Mouse (Mus musculus) G1E-ER4 (cell line): Measurements from ENCODE around the gene Lrsam1. TPM values are rescaled to one million over a fixed set of nuclear protein-coding genes. Genes with fewer than 3 reads are reported as not detected.

Source experiments
- GATA1 ChIP-seq: IDR thresholded peaks from one replicate; pipeline ENCODE4 v1.8.0; 2012; ENCODE audit warnings: low read length, inconsistent platforms
- polyA plus RNA-seq: library from polyadenylated mRNA; stranded (reverse); fragments of >175 nt; gene quantifications from 2 replicates; pipeline ENCODE4 v1.2.3, GENCODE M21; 2012

Gene Lrsam1
- polyA plus RNA-seq, 1 experiment = 9.1 TPM

GRCm38 (mm10) chr2:32892490-32892889 is 68.9 kb downstream of the Lrsam1 start:
- no peak for TF ChIP-seq GATA1

GRCm38 (mm10) chr2:32891278-32891677 is 70.1 kb downstream of the Lrsam1 start:
- TF ChIP-seq GATA1 = no peak

GRCm38 (mm10) chr2:32890280-32890679 is 71.1 kb downstream of the Lrsam1 start:
- no peak for TF ChIP-seq GATA1

GRCm38 (mm10) chr2:32888551-32888950 is 72.9 kb downstream of the Lrsam1 start:
- TF ChIP-seq GATA1 = no peak

GRCm38 (mm10) chr2:32888029-32888428 is 73.4 kb downstream of the Lrsam1 start:
- TF ChIP-seq GATA1 = no peak

GRCm38 (mm10) chr2:32884745-32885144 is 76.7 kb downstream of the Lrsam1 start:
- TF ChIP-seq GATA1 = no peak

- no peak for TF ChIP-seq GATA1
Observed at GRCm38 (mm10) chr2:32882283-32883043, 79.0 kb downstream of the Lrsam1 start.

GRCm38 (mm10) chr2:32881723-32882122 is 79.7 kb downstream of the Lrsam1 start:
- TF ChIP-seq GATA1 = no peak

- no peak for TF ChIP-seq GATA1
Observed at GRCm38 (mm10) chr2:32881054-32881453, 80.4 kb downstream of the Lrsam1 start.

GRCm38 (mm10) chr2:32879593-32879992 is 81.8 kb downstream of the Lrsam1 start:
- TF ChIP-seq GATA1 = no peak

- no peak for TF ChIP-seq GATA1
Observed at GRCm38 (mm10) chr2:32878396-32878795, 83.0 kb downstream of the Lrsam1 start.

- no peak for TF ChIP-seq GATA1
Observed at GRCm38 (mm10) chr2:32877761-32878393, 83.5 kb downstream of the Lrsam1 start.

- TF ChIP-seq GATA1 = no peak
Observed at GRCm38 (mm10) chr2:32877303-32877702, 84.1 kb downstream of the Lrsam1 start.

GRCm38 (mm10) chr2:32876490-32877302 is 84.7 kb downstream of the Lrsam1 start:
- no peak for TF ChIP-seq GATA1

GRCm38 (mm10) chr2:32875675-32876489 is 85.5 kb downstream of the Lrsam1 start, which contains the start of gene Fam129b:
Gene Fam129b, plus strand, starts transcription at chr2:32876114.
- TF ChIP-seq GATA1 = no peak

Other genes starting within 250 kb of the Lrsam1 start
- gene Cdk9, start 248.5 kb downstream of the Lrsam1 start, polyA plus RNA-seq = 76.1 and 131 TPM in 2 replicates
- gene Sh2d3c, start 240.6 kb downstream of the Lrsam1 start, polyA plus RNA-seq = not detected in 2 replicates
- not detected in 2 replicates for gene 6330409D20Rik, start 220.6 kb downstream of the Lrsam1 start, polyA plus RNA-seq
- 37.0 and 41.8 TPM in 2 replicates for gene Tor2a, start 204.4 kb downstream of the Lrsam1 start, polyA plus RNA-seq
- gene Ttc16, start 186.0 kb downstream of the Lrsam1 start, polyA plus RNA-seq = 0.02 TPM in 1 of 2 replicates, not detected in the other
- 5.8 and 7.0 TPM in 2 replicates for gene Ptrh1, start 185.8 kb downstream of the Lrsam1 start, polyA plus RNA-seq
- not detected in 2 replicates for gene Cfap157, start 177.2 kb downstream of the Lrsam1 start, polyA plus RNA-seq
- gene Stxbp1, start 114.4 kb downstream of the Lrsam1 start, polyA plus RNA-seq = 2.3 and 2.6 TPM in 2 replicates
- gene Fam129b, start 85.5 kb downstream of the Lrsam1 start, polyA plus RNA-seq = not detected in 2 replicates
- gene Rpl12, start 55 bp downstream of the Lrsam1 start, polyA plus RNA-seq = 2,198 and 2,455 TPM in 2 replicates
- 36.1 and 63.5 TPM in 2 replicates for gene Slc2a8, start 20.5 kb upstream of the Lrsam1 start, polyA plus RNA-seq
- gene Garnl3, start 170.0 kb upstream of the Lrsam1 start, polyA plus RNA-seq = 0.21 TPM in 1 of 2 replicates, not detected in the other